Mouse (Mus musculus) gastrocnemius, postnatal 10 days (tissue): ENCODE measurements around the gene Inca1. TPM values are rescaled to one million over a fixed set of nuclear protein-coding genes. Genes with fewer than 3 reads are reported as not detected.

Experiments used
- DNase-seq: peaks from one replicate; pipeline ENCODE4 v3.0.0; 2021; ENCODE audit warnings: mixed read lengths
- total RNA-seq, 2 experiments: library from RNA; stranded (reverse); gene quantifications; 2 replicates each; pipeline ENCODE4 v1.2.3; 2021

The Inca1 gene
- total RNA-seq, 2 experiments from 2014 or later, result 1.6 to 2.5 TPM

DNA sequence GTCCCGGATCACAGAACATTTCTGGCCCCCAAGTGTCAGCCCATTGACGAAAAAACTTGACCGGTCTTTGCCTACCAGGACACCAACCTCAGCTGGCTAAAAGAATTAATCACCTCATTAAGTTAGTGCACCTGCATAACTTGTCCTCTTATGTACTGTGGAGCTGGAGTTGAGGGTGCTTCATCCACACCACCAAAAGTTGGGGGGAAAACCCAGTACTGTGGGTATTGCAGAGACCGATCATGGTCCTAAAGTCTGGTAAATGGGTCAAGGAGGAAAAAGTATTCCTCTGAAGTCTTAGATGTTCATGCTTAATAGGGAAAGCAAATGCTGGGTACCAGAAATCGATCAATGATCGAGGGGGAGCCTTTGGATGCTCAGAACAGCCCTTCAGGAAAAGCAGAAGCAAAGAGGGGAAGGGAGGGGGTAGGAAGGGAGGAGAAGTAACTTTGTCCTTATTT, 47.0 kb downstream of the Inca1 start:
- DNase-seq, result no peak

DNA sequence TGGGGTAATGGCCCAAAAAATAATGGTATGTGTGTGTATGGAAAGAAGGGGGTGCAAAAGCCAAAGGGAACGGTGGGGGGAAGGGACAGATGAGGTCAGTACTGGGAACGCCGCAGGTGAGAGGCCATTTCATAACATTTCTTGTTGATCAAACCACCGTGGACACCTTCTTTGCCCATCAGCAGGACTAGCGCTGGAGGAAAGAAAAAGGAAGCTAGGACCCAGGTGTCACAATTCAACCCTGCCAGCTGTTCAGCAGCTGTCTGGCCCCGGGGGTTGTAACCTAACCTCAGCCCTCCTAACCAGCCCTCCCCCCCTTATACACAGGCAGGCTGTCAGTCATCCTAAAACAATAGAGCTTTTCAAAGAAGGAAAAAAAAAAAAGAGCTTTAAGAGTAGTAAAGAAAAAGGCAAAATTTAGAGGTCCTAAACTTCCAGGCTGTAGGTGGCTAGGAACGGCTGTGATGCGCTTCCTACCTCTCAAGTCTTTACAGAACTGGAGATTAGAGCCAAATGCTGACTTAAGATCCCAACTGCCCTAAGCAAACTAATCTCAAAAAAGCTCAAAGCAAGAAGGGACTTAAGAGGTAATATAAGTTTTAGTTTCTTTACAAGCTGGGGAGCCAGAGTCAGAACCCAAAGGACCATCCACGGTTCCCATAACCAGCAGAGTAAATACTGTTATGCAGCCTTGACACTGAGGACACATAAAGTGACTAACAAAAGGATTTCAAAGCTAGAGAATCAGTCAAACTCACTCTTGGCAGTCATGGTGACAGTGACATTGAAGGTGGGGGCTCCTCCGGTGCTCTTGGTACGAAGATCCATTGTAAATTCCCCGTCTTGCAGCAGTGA, 47.7 kb downstream of the Inca1 start:
- no peak for DNase-seq

DNA sequence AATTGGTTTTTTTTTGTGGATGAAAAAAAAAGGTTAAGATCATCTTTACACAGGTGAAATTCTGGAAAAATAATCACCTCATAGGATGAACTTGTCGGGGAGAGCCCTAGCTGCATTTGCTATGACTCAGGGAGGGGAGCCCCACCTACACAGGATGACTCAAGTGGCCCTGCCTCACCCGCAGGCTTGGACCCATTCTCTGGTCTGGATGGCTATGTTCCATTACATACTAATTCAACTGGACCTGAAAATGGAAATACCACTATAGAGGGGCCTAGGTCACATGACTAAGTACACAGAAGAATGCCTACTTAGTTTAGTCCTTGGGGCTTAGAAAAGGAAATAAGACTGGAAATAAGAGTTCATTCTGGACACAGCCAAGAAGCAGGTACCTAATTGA, 48.6 kb downstream of the Inca1 start:
- no peak for DNase-seq

DNA sequence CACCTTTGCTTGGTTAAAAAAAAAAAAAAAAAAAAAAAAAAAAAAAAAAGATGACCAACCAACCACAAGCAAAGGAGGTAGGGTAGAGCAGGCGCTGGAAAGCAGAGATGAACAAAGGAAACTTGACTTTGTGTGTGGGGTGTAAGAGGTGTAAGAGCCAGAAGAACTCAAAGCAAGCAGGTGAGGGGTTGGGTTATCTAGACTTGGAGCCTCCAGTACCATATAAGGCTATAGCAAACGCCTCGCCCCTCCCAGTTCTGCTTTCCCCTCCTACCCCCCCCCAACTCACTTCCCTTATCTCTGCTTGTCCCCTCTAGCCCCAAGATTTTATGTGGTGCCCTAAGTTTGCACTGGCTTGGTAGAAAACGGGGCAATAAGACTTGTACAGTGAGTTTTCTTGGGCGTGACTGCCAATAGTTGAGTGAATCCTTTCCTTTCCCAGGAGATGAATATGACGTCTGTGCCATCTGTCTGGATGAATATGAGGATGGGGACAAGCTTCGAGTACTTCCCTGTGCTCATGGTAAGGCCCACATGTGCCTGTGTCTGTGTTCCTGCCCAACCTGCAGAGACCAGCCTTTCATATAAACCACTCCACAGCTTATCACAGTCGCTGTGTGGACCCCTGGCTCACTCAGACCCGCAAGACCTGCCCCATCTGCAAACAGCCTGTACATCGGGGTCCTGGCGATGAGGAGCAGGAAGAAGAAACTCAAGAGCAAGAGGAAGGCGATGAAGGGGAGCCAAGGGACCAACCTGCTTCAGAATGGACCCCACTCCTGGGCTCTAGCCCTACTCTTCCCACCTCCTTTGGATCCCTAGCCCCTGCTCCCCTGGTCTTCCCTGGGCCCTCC, 49.4 kb downstream of the Inca1 start:
- DNase-seq, result no peak

DNA sequence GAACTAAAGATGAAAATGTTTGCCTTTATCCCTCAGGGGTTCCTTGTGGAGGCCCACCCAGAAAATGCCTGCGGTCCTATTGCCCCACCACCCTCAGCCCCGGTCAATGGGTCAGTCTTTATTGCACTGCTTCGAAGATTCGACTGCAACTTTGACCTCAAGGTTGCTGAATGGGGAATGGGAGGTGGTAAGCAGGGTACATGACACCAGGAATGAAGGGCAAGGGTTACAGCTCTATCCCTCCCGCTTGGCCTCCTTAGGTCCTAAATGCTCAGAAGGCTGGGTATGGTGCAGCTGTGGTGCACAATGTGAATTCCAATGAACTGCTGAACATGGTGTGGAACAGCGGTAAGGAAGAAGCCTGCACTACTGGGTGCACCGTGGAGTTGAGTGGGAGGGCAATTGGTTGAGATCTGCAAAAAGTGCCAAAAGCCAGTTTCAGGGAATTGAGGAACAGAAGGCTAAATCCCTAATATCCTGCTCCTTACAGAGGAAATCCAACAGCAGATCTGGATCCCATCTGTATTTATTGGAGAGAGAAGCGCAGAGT, 50.7 kb downstream of the Inca1 start:
- no peak for DNase-seq

DNA sequence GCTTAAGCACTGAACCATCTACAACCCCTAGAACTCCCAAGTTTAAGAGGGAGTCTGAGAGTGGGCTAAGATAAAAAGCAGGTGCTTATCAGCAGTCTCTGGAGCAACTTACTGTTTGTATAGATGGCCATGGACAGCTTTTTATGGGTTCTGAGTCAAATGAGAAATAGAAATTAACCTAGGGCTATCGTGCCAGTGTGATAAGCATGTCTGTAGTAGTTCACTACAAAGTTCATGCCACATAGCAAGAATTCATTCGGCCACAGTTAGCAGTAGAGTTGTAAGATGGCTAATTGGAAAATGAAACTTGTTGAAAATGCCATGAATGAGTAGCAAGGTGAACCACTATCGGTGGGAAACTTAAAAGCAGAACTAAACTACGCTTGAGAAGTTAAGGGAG, 51.4 kb downstream of the Inca1 start:
- DNase-seq, result no peak

DNA sequence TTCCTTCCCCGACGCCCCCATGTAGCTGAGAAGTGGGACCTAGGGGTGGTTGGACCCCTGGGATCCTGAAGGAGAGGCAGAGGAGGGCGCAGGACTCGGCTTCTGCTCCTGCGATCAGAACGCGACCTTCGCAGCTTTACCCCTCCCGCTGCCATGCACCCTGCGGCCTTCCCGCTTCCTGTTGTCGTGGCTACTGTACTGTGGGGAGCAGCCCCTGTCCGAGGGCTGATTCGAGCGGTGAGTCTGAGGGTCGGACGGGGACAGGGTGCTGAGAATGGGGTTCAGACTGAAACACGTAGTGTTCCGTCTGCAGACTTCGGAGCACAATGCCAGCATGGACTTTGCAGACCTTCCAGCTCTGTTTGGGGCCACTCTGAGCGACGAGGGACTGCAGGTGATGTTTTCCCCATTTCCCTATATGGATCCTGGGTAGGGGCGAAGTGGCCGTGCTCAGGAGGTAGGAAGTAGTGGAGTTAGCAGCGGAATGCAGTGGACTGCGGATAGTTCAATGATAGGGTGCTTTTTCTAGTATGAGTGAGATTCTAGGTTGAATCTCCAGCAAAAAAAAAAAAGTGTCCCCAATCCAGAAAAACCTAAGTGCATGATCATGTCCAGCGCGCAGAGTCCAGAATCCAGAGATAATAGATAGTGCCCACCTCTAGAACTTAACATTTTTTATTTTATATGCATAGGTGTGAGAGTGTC, 52.1 kb downstream of the Inca1 start:
- no peak for DNase-seq

DNA sequence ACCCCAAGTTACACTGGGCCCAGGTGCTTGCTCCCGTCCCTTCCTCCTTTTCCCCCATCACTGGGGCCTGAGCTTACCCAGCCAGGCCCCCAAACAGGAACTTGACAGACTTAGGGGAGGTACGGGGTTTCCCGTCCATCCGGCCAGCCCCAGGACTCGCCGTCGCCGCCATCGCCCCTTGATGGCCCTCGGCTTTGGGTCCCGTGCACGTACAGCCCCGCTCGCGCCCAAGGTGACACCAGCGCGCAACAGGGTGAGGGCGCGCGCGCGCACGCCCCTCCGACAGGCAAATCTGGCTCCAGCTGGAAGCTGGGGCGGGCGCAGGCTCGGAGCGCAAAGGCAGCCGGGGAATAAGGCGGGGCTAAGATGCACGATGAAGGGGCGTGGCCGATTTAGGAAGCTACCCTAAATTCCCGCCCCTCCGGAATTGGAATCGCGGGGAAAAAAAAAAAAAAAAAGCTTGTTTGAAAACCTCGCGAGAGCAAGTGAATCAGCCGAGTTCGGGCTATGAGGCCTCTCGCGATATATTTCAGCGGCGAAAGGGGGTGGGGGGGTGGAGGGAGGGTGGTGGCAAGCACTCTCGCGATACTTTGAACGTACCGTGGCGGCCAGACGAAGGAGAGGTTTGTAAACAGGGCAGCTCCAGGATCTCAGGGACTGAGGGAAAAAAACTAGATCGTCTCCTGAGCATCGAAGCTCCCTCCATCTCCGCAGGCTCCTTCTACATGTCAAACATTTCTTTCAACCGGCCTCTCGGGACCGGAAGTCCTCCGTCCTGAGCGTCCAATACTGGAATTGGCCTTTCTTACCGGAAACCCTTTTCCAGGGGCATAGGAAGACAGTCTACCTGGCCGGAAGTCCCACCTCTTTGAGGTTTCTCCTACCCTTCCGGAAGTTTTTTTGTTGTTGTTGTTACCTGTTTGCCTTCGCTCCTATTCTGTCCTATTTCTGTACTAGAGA, 53.0 kb downstream of the Inca1 start, which contains the start of the genes Rnf167 and Slc25a11:
TSS of gene Rnf167 (plus strand) at position 545 of the 960 bp plus-strand sequence.
TSS of gene Slc25a11 (minus strand) at position 789 of the 960 bp plus-strand sequence.
- peak; percentile 92 for DNase-seq

DNA sequence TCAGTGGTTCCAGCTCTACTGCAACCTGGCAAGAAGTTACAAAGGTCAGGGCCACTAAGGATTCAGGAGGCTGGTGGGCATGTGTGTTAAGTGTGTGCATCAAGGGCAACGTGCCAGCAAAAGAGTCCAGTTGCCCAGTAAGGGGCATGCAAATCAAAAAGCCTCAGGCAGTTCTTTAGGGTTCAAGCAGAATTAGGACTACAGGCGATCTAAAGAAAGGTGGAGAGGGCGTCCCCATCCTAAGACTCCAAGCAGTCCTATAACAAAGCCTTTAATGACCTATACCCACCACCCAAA, 53.7 kb downstream of the Inca1 start:
- DNase-seq, result peak; percentile 35

DNA sequence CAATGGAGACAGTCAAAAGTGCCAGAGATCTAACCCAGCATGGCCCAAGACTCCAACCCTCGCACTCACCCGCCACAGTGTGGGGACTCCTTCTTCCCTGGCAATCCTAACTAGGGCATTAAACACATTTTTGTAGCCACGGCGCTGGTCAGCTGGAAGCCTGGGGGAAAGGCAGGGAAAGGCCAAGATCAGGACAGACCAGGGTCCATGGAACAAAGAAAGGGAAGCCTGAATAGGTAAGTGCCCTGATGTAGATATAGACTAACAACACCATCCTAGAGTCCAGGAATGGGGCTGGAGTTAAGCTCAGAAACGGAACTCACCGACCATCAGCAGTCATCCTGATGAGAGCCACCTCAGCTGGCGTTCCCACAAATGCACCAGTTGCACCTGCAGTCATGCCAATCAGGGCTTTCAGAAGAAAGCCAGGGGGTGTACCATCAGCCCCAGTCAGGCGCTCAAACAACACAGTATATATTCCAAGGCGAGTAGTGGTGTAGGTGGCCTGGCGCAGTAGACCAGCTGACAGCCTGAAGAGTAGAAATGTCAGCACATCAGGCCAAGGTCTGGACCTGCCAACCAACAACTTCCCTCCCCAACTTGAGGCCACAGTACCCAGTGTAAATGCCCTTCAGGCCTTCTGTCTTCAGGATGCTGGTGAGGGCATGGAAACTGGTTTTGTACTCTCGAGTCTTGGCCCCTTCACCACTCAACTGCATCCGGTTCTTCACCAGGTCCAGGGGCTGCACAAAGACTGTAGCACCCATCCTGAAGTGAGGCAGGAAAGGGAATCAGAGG, 54.3 kb downstream of the Inca1 start:
- DNase-seq, result no peak

DNA sequence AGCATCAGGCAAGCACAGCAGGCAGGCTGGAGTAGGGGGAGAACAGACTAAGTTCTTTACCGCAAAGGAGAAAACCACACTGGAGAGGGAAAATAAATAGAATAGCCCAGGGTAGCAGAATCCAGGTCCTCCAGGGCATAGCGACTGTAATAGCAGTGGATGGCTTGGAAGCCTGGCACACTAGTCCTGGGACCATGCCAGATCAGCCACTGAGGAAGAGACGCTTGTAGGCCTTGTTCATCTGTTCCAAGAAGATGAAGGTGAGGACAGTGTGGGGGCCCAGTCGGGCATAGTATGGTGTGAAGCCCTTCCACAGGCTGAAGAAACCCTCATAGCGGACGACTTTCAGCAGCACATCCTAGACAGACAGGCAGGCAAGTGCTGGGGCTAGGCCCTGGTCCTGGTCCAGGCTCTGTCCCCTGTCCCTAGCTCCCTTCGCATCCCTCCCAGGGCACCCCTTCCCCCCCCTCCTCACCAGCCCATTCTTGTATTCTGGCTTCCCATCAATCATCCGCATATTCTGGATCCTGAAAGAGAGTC, 55.3 kb downstream of the Inca1 start:
- peak; percentile 16 for DNase-seq

DNA sequence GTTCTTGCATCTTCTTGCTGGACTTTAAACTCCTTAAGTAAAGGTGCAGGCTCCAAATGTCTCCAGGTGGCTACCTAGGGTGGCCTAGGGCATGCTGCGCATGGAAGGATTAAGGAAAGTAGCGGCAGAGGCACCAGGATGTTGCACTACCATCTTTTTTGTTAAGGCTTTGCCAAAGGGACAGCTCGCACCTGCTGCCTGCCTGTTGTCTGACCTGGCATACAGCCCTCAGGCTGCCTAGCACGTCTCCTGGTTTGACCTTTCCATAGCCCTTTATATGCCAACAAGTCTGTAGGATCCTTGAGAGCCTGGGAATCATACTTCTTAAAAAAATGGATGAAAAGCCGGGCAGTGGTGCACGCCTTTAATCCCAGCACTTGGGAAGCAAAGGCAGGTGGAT, 56.9 kb downstream of the Inca1 start:
- peak; percentile 17 for DNase-seq

DNA sequence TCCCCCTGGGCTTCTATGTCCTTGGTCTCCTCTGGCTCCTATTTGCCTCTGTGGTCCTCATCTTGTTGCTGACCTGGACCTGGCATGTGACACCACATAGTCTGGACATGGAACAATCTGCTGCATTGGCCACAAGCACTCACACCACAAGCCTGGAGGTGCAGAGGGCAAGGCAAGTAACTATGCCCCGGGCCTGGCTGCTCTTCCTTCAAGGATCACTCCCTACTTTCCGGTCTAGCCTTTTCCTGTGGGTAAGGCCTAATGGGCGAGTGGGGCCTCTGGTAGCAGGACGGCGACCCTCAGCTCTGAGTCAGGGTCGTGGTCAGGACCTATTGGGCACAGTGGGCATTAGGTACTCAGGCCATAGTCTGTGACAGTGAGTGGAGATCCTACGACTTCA, 58.7 kb downstream of the Inca1 start:
- no peak for DNase-seq

DNA sequence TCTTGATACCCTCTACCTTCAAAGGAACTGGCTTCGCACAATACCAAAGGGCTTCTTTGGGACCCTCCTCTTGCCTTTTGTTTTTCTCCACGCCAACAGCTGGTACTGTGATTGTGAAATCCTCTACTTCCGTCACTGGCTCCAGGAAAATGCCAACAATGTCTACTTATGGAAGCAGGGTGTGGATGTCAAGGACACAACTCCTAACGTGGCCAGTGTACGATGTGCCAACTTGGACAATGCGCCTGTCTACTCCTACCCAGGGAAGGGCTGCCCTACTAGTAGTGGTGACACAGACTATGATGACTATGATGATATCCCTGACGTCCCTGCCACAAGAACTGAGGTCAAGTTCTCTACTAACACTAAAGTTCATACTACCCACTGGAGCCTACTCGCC, 60.0 kb downstream of the Inca1 start:
- DNase-seq, result no peak

DNA sequence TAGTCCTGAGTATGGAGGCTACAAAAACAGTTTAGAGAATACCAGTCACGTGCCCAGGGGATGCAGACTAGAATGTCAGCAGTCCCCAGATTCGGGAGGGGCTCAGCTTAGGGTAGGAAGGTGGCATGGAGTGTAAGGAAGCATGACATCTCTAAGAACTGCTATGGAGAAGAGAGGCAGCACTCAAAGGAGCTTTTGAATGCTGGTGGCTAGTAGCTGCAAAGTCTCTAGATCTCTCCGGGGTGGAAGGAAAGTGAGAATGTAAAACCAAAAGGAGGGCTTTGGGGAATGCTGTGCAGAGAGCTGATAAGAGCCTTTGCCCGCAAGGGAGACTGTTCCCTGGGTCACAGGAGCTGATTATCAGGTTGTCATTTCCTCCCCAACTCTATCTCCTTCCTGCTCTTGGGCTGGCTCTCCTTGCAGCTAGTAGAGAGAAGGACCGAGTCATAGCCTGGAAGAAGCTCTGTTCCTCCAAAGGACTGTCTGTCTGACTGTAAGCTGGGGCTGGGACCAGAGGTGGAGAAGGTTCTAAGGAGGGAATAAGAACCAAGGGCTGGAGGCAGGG, 61.2 kb downstream of the Inca1 start, which contains the start of gene Gp1ba:
TSS of gene Gp1ba (plus strand) at position 409 of the 565 bp plus-strand sequence.
- DNase-seq, result no peak
